Mouse (Mus musculus) kidney, adult 2 months (tissue): ENCODE measurements at regions not wholly inside any gene's neighbourhood (a gene's known extent, or its start where the extent isn't known, plus 50 kb on each side); places are given as distances from the start of the nearest gene placed in this dataset.
"Not testable (repeated sequence)": the region's sequence is repeated elsewhere in the genome, so short reads cannot be mapped to it uniquely, and the experiment has no call there.

Experiments used
- DNase-seq: peaks from one replicate; pipeline ENCODE4 v3.0.0; 2021
- H3K27ac ChIP-seq: fragments of 200-500 bp; 2 replicates; pipeline ENCODE4 v1.5.1; 2012; ENCODE audit warnings: low read depth, low read length, control low read depth, inconsistent platforms; ENCODE audit not compliant: insufficient read depth
- H3K27me3 ChIP-seq: fragments of 200-500 bp; replicated peaks from 2 replicates; pipeline ENCODE4 v1.6.1; 2012; ENCODE audit warnings: mild to moderate bottlenecking, moderate library complexity, low read length, inconsistent platforms; ENCODE audit not compliant: control insufficient read depth, insufficient read depth
- H3K36me3 ChIP-seq: fragments of 200-500 bp; 2 replicates; pipeline ENCODE4 v1.6.1; 2012; ENCODE audit warnings: mild to moderate bottlenecking, moderate library complexity, low read length, inconsistent platforms; ENCODE audit not compliant: control insufficient read depth, insufficient read depth
- H3K4me1 ChIP-seq: fragments of 200-500 bp; 2 replicates; pipeline ENCODE4 v1.6.1; 2011; ENCODE audit warnings: low read length; ENCODE audit not compliant: control insufficient read depth, insufficient read depth
- H3K4me3 ChIP-seq: fragments of 200-500 bp; 2 replicates; pipeline ENCODE4 v1.5.1; 2011; ENCODE audit warnings: mild to moderate bottlenecking, low read depth, low read length, control low read depth; ENCODE audit not compliant: insufficient read depth
- CTCF ChIP-seq: fragments of 200-500 bp; conservative IDR thresholded peaks from 2 replicates; pipeline ENCODE4 v1.5.1; 2011; ENCODE audit warnings: low read depth, mild to moderate bottlenecking, control low read depth, low read length, moderate library complexity, mixed read lengths; ENCODE audit not compliant: insufficient read depth, insufficient read length
- POLR2A ChIP-seq: fragments of 200-500 bp; IDR thresholded peaks from one replicate; pipeline ENCODE4 v1.6.1; 2011; ENCODE audit warnings: low read depth, low read length, control low read depth
- WGBS: fragments of 180-500 bp; shearing (Covaris S2); methylation state at CpG from one replicate; pipeline ENCODE4 v1.1.7; 2018; 5-methylcytosine and 5-hydroxymethylcytosine counted together

GRCm38 (mm10) chr8:68958701-68959100 lies 250.1 kb upstream of the Zfp930 start:
- Histone ChIP-seq H3K36me3 (no peaks in the 10 kb centered on the region), H3K4me3 (no peak overlapping the region), H3K27me3 (no peaks in the 10 kb centered on the region), H3K27ac (no peak overlapping the region), H3K4me1 (peaks cover 4% of the 10 kb centered on the region; the same call in 1 of the 2 replicates)
- TF ChIP-seq POLR2A (no peak), CTCF (no peak)
- DNase-seq, result peak; percentile 74
- WGBS, result 57% methylated on average over 2 of the region's 2 CpGs

GRCm38 (mm10) chr8:68961981-68962380 lies 246.9 kb upstream of the Zfp930 start:
- no peaks in the 10 kb centered on the region for H3K4me1 ChIP-seq
- DNase-seq, result no peak
- no peak overlapping the region for H3K27ac ChIP-seq
- 74% methylated on average over 3 of the region's 3 CpGs for WGBS
- H3K4me3 ChIP-seq, result no peak overlapping the region
- no peaks in the 10 kb centered on the region for H3K36me3 ChIP-seq
- H3K27me3 ChIP-seq, result no peaks in the 10 kb centered on the region
- no peak for TF ChIP-seq POLR2A
- TF ChIP-seq CTCF, result no peak

- TF ChIP-seq POLR2A (no peak), CTCF (no peak)
- DNase-seq, result no peak
- Histone ChIP-seq H3K27ac (no peak overlapping the region), H3K27me3 (no peaks in the 10 kb centered on the region), H3K36me3 (no peaks in the 10 kb centered on the region), H3K4me1 (no peaks in the 10 kb centered on the region), H3K4me3 (no peak overlapping the region)
- 68% methylated on average over 2 of the region's 2 CpGs for WGBS
Observed at GRCm38 (mm10) chr8:68975773-68976172, 233.1 kb upstream of the Zfp930 start.

GRCm38 (mm10) chr8:68977159-68977558 lies 231.7 kb upstream of the Zfp930 start:
- no peak overlapping the region for H3K27ac ChIP-seq
- no peaks in the 10 kb centered on the region for H3K4me1 ChIP-seq
- H3K27me3 ChIP-seq, result no peaks in the 10 kb centered on the region
- no peaks in the 10 kb centered on the region for H3K36me3 ChIP-seq
- DNase-seq, result no peak
- no peak overlapping the region for H3K4me3 ChIP-seq
- TF ChIP-seq POLR2A (no peak), CTCF (no peak)
- WGBS, result 86% methylated on average over 4 of the region's 4 CpGs

- not testable (repeated sequence) for H3K4me1 ChIP-seq, H3K27ac ChIP-seq, H3K36me3 ChIP-seq, H3K4me3 ChIP-seq, H3K27me3 ChIP-seq, DNase-seq
- 88% methylated on average over 6 of the region's 6 CpGs for WGBS
Observed at GRCm38 (mm10) chr8:68983181-68983580, 225.7 kb upstream of the Zfp930 start.

- no peak for TF ChIP-seq CTCF
- H3K27ac ChIP-seq, result no peak overlapping the region
- no peaks in the 10 kb centered on the region; the same call in 1 of the 2 replicates for H3K4me1 ChIP-seq
- WGBS, result 78% methylated on average over 12 of the region's 12 CpGs
- no peak for DNase-seq
- H3K36me3 ChIP-seq, result no peaks in the 10 kb centered on the region
- no peaks in the 10 kb centered on the region for H3K27me3 ChIP-seq
- H3K4me3 ChIP-seq, result no peak overlapping the region
Observed at GRCm38 (mm10) chr8:68983691-68984090, 225.1 kb upstream of the Zfp930 start.

- Histone ChIP-seq H3K27ac (no peak overlapping the region), H3K4me3 (no peak overlapping the region), H3K36me3 (no peaks in the 10 kb centered on the region), H3K4me1 (no peaks in the 10 kb centered on the region; the same call in 1 of the 2 replicates), H3K27me3 (no peaks in the 10 kb centered on the region)
- TF ChIP-seq POLR2A (no peak), CTCF (no peak)
- DNase-seq, result no peak
- 88% methylated on average over 4 of the region's 4 CpGs for WGBS
Observed at GRCm38 (mm10) chr8:68984487-68984886, 224.4 kb upstream of the Zfp930 start.

GRCm38 (mm10) chr8:68986425-68986824 lies 222.4 kb upstream of the Zfp930 start:
- Histone ChIP-seq H3K27me3 (no peaks in the 10 kb centered on the region), H3K4me3 (no peak overlapping the region), H3K4me1 (no peaks in the 10 kb centered on the region; the same call in 1 of the 2 replicates), H3K27ac (no peak overlapping the region), H3K36me3 (no peaks in the 10 kb centered on the region)
- 90% methylated on average over 2 of the region's 2 CpGs for WGBS
- TF ChIP-seq CTCF, result no peak
- no peak for TF ChIP-seq POLR2A
- DNase-seq, result no peak
